Mouse (Mus musculus): ENCODE results near the gene Epha8. TPM values are rescaled to one million over a fixed set of nuclear protein-coding genes. Genes with fewer than 3 reads are reported as not detected.

Epha8 gene
- total and polyA plus RNA-seq, 3 experiments = 0.08 TPM; not detected in 2

- intact Hi-C loops (cut with DNase I) = no loop called here
- TF ChIP-seq CTCF (IDR thresholded peaks at IDR 0.05) = no peak
- no peak for TF ChIP-seq EP300 (IDR thresholded peaks at IDR 0.05; ENCODE audit: insufficient read depth, low read depth, low read length)
- TF ChIP-seq POLR2A (IDR thresholded peaks at IDR 0.05; ENCODE audit: insufficient read depth, low read depth, low read length) = no peak
- no peaks in the 10 kb centered on the region for H3K4me1 ChIP-seq (ENCODE audit: control insufficient read depth, insufficient read depth, low read length)
- no peak overlapping the region for H3K4me3 ChIP-seq
- no peaks in the 10 kb centered on the region for H3K79me2 ChIP-seq (replicated peaks; ENCODE audit: control insufficient read depth, insufficient read depth, low read length)
- DNase-seq = no peak
- H3K9ac ChIP-seq (ENCODE audit: low read depth, low read length) = no peak overlapping the region
- H3K27ac ChIP-seq = no peak overlapping the region
- WGBS = 28% methylated on average over 16 of the region's 16 CpGs
- H3K27me3 ChIP-seq (ENCODE audit: control insufficient read depth, insufficient read depth, low read length) = no peaks in the 10 kb centered on the region; the same call in 1 of the 2 replicates
- no peaks in the 10 kb centered on the region for H3K36me3 ChIP-seq (ENCODE audit: control insufficient read depth, insufficient read depth, low read length)
These were observed 13.1 kb upstream of the Epha8 start for GRCm38 (mm10) chr4:136969503-136970276.

- TF ChIP-seq POLR2A (IDR thresholded peaks at IDR 0.05; ENCODE audit: insufficient read depth, low read depth, low read length) = no peak
- no peak for TF ChIP-seq EP300 (IDR thresholded peaks at IDR 0.05; ENCODE audit: insufficient read depth, low read depth, low read length)
- Histone ChIP-seq H3K27me3 (ENCODE audit: control insufficient read depth, insufficient read depth, low read length) (no peaks in the 10 kb centered on the region; the same call in 1 of the 2 replicates), H3K4me3 (no peak overlapping the region), H3K27ac (no peak overlapping the region), H3K9ac (ENCODE audit: low read depth, low read length) (no peak overlapping the region), H3K79me2 (replicated peaks; ENCODE audit: control insufficient read depth, insufficient read depth, low read length) (no peaks in the 10 kb centered on the region), H3K36me3 (ENCODE audit: control insufficient read depth, insufficient read depth, low read length) (no peaks in the 10 kb centered on the region), H3K4me1 (ENCODE audit: control insufficient read depth, insufficient read depth, low read length) (no peaks in the 10 kb centered on the region)
- intact Hi-C loops (cut with DNase I) = no loop called here
- no peak for DNase-seq
- 43% methylated on average over 8 of the region's 8 CpGs for WGBS
These were observed 12.5 kb upstream of the Epha8 start for GRCm38 (mm10) chr4:136969096-136969495.

GRCm38 (mm10) chr4:136967511-136967910 lies 10.9 kb upstream of the Epha8 start:
- Histone ChIP-seq H3K4me3 (no peak overlapping the region), H3K4me1 (ENCODE audit: control insufficient read depth, insufficient read depth, low read length) (no peaks in the 10 kb centered on the region), H3K27me3 (ENCODE audit: control insufficient read depth, insufficient read depth, low read length) (no peaks in the 10 kb centered on the region; the same call in 1 of the 2 replicates), H3K36me3 (ENCODE audit: control insufficient read depth, insufficient read depth, low read length) (no peaks in the 10 kb centered on the region), H3K27ac (no peak overlapping the region), H3K79me2 (replicated peaks; ENCODE audit: control insufficient read depth, insufficient read depth, low read length) (no peaks in the 10 kb centered on the region), H3K9ac (ENCODE audit: low read depth, low read length) (no peak overlapping the region)
- 27% methylated on average over 9 of the region's 9 CpGs for WGBS
- TF ChIP-seq POLR2A (IDR thresholded peaks at IDR 0.05; ENCODE audit: insufficient read depth, low read depth, low read length) = no peak
- TF ChIP-seq CTCF (IDR thresholded peaks at IDR 0.05) = no peak
- TF ChIP-seq EP300 (IDR thresholded peaks at IDR 0.05; ENCODE audit: insufficient read depth, low read depth, low read length) = no peak
- no peak for DNase-seq
- intact Hi-C loops (cut with DNase I) = no loop called here

DNA sequence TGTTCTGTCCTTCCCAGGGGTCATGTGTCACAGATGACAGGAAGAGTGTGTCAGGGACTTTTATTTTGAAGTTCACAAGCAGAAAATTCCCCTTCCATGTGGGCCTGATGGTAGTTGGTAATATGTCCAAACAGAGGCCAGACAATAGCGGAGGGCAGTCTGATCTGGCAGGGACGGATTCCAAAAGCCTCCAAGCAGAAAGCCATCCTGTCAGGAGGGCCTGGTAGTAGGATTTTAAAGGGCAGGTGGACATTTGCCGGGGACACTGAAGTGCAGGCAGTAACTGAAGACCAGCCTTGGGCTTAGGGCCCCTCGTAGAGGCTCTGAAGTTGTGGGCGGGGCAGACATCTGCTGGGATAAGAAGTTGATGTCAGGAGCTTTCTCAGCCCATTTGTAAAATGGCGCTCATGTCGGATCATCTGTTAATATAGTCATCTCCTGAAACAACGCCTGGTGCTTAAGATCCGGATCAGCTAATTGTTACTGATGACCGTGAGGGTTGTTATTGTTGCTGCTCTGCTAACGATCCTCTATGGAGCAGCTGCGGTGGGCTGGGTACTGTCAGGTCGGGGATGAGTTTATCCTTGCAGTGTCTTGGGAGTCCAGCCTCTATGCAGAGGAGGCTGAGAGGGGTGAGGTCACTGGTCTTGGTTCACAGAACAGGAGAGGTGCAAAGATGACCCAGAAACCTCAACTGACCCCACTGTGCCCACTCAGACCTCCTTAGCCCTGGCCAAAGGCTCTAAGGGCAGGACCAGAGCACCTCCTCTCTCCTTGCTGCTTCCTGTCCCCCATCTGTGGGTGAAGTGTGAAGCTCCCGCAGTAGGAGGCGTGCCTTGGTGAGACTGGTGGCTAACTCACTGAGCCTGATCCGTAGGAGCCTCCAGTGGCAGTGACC lies 10.1 kb upstream of the Epha8 start:
- H3K4me1 ChIP-seq (ENCODE audit: control insufficient read depth, insufficient read depth, low read length) = no peaks in the 10 kb centered on the region
- H3K27ac ChIP-seq = no peak overlapping the region
- no peaks in the 10 kb centered on the region for H3K36me3 ChIP-seq (ENCODE audit: control insufficient read depth, insufficient read depth, low read length)
- H3K79me2 ChIP-seq (replicated peaks; ENCODE audit: control insufficient read depth, insufficient read depth, low read length) = no peaks in the 10 kb centered on the region
- no peak overlapping the region for H3K4me3 ChIP-seq
- no peak overlapping the region for H3K9ac ChIP-seq (ENCODE audit: low read depth, low read length)
- WGBS = 36% methylated on average over 16 of the region's 16 CpGs
- no peaks in the 10 kb centered on the region; the same call in 1 of the 2 replicates for H3K27me3 ChIP-seq (ENCODE audit: control insufficient read depth, insufficient read depth, low read length)
- intact Hi-C loops (cut with DNase I) = no loop called here
- TF ChIP-seq CTCF (IDR thresholded peaks at IDR 0.05) = no peak
- TF ChIP-seq POLR2A (IDR thresholded peaks at IDR 0.05; ENCODE audit: insufficient read depth, low read depth, low read length) = no peak
- TF ChIP-seq EP300 (IDR thresholded peaks at IDR 0.05; ENCODE audit: insufficient read depth, low read depth, low read length) = no peak
- no peak for DNase-seq

GRCm38 (mm10) chr4:136964990-136965421 lies 8.4 kb upstream of the Epha8 start:
- H3K9ac ChIP-seq (ENCODE audit: low read depth, low read length) = no peak overlapping the region
- no peak overlapping the region for H3K27ac ChIP-seq
- no peaks in the 10 kb centered on the region for H3K36me3 ChIP-seq (ENCODE audit: control insufficient read depth, insufficient read depth, low read length)
- intact Hi-C loops (cut with DNase I) = no loop called here
- WGBS = 31% methylated on average over 15 of the region's 15 CpGs
- no peaks in the 10 kb centered on the region; the same call in 1 of the 2 replicates for H3K27me3 ChIP-seq (ENCODE audit: control insufficient read depth, insufficient read depth, low read length)
- no peak for DNase-seq
- H3K79me2 ChIP-seq (replicated peaks; ENCODE audit: control insufficient read depth, insufficient read depth, low read length) = no peaks in the 10 kb centered on the region
- TF ChIP-seq CTCF (IDR thresholded peaks at IDR 0.05) = no peak
- no peak for TF ChIP-seq EP300 (IDR thresholded peaks at IDR 0.05; ENCODE audit: insufficient read depth, low read depth, low read length)
- TF ChIP-seq POLR2A (IDR thresholded peaks at IDR 0.05; ENCODE audit: insufficient read depth, low read depth, low read length) = no peak
- H3K4me1 ChIP-seq (ENCODE audit: control insufficient read depth, insufficient read depth, low read length) = no peaks in the 10 kb centered on the region
- no peak overlapping the region for H3K4me3 ChIP-seq

Measured in heart, adult 2 months (tissue).